Mouse (Mus musculus): ENCODE results near the gene Dnajc11.

Gene Dnajc11

GRCm38 (mm10) chr4:151933505-151934214 is at the start of gene Dnajc11:
TSS of gene Dnajc11 (plus strand) at chr4:151933691.
- peak; percentile 91 for DNase-seq

DNA sequence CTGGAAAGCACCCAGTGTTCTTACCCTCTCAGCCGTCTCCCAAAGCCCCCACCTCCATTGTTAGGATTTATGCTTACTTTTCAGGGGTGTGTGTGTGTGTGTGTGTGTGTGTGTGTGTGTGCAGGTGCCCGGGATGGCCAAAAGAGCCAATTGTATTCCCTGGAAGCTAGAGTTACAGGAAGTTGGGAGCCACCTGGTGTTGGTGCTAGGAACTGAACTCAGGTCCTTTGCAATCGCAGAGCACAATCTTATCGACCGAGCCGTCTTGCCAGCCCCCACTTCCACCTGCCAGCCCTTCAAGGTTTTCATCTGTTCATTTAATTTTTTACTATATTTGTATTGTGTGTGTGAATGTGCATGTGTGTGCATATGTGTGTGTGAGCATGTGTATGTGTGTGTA is 40.2 kb upstream of the Dnajc11 start:
- no peak for DNase-seq

DNA sequence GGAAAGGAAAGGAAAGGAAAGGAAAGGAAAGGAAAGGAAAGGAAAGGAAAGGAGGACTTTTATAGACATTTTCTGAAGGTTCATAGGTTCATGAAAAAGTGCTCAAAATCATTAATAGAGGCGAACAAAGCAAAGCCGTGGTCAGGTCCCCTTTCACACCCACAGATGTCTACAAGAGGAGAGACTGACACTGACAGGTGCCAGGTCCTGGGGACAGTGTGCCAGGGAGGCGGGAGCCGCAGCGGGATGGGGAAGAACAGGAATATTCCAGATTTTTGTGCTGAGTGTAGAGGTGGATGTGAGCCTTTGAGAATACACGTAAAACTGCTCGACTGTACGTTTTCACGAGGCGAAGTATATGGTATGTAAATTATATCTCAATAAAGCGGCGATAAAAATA is 38.6 kb upstream of the Dnajc11 start:
- DNase-seq: no peak

DNA sequence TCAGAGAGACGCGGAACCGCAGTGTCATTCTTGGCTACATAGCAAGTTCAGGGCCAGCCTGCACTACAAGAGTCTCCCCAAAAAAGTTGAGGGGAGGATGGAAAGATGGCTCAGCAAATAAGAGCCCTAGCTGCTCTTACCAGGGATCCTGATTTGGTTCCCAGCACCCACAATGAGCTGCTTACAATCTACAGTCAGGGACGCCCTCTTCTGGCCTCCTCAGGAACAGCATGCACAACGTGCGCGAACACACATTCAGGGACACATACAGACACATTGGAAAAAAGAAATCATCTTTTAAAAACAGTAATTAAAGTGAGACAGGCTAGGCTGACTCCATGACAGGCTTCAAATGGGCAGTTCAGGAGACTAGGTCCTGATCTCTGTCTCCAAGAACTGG is 37.9 kb upstream of the Dnajc11 start:
- no peak for DNase-seq

DNA sequence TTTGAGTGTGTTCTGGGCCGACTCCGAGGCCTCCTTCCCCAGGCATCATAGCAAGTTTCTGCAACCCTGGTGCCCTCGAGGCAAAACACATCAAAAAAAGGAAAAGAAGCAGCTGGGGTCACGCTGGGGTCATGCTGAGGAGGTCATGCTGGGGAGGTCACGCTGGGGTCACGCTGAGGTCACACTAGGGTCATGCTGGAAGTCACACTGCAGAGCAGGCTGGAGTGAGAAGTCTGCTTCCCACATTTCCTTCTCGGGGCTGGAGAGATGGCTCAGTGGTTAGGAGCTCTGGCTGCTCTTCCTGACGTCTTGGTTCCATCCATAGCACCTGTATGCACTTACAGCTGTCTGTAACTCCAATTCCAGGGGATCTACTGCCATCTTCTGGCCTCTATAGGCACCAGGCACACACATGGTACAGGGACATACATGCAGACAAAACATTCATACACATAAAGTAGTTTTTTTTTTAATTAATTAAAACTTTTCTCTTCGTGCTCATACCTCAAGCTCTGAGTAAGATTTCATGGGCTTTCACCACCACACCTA is 36.3 kb upstream of the Dnajc11 start:
- no peak for DNase-seq

DNA sequence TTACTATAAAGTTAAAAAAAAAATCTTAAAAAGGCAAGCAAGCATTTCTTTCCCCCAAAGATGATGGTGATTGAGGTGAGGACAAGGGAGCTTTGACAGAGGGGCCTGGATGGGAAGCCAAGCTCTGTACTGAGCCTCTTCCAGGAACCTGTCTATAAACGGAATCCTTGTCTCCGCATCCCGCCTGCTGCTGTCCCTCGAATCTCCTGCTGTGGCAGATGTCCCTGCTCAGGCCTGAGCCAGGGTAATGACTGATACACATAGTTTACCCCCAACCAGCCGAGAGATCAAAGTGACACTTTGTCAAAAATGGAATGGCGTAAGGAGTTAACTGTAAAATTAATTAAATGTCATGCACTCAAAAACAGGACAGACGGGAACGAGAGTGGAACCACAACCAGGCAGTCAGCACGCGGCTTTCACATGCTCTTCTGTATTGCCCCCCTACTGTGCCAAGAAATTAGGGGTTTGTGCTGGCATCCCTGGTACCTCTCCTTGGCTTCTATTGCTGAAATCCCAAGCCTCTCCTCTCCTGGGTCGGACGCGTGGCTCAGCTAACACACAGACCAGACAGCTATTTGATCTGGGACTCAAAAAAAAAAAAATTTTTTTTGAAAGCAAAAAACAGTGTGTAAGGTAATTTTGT is 34.8 kb upstream of the Dnajc11 start:
- no peak for DNase-seq

DNA sequence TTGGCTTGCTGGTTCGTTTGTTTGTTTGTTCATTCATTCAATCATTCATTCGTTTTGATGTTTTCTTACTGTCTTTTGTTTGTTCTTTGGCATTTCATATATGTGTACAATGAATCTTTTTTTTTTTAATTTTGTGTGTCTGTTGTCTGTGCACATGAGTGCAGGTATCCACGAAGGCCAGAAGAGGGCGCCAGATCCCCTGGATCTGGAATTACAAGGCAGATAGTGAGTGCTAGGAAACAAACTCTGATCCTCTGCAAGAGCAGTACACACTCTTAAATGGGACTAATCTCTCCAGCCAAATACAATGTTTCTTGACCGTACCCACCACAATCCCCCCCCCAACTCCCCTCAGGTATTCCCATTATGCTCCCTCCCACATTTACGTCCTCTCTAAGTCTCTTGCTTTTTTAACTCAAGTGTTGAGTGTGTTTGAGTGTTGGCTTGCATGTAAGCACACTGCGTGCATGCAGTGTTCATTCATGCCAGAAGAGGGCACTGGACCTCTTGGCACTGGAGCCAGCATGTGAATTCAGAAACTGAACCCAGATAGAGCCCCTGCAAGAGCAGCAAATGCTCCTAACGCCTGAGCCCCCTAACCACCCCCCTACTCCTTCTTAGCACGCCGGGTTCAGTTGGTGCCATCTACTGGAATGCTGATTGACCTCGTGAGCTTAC is 33.6 kb upstream of the Dnajc11 start:
- DNase-seq: no peak

- DNase-seq: no peak
Measured at GRCm38 (mm10) chr4:151900735-151901134, 32.8 kb upstream of the Dnajc11 start.

GRCm38 (mm10) chr4:151901422-151901821 is 32.1 kb upstream of the Dnajc11 start:
- DNase-seq: no peak

GRCm38 (mm10) chr4:151902046-151902688 is 31.3 kb upstream of the Dnajc11 start:
- DNase-seq: no peak

DNA sequence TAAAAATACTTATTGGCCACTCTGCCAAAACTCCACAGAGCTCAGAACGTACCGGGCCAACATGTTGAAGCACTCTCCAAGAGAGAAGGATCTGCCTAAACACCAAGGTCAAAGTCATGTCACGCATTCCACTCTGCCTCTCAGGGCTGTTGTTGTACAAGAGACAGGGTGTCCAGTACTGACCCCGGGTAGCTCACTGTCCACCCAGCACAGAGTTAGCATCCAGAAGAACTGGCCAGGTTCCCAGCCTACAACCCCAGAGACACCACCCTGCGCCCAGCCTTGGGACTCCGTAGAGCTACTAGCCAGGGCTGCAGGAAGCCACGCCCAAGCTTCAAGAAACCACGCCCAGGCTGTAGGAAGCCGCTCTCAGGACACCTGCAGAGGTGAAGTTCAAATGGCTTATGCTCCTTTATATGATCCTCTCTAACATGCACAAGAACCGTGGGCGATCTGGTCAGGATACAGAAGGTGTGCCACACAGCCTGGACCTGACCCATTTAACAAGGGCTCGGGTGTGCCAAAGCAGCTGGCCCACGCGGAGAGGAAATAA is 30.7 kb upstream of the Dnajc11 start:
- DNase-seq: no peak

DNA sequence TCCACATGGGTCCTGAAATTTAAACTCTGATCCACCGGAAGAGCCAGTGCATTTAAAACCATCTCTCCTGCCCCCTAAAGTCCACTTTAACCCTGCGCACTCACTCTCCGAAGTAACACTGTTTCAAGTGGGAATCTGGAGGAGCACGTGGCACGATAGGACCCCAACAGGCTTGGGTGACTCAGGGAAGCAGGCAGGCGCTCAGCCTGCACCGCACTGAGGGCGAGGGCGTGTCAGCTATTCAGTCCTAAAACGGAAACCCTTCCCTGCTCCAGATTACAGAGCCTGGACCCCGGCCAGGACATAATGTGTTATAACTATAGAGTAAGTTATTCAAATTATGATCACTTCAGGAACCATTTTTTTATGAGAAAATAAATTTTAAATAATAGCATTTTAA is 29.4 kb upstream of the Dnajc11 start:
- DNase-seq: no peak

- no peak for DNase-seq
Measured at GRCm38 (mm10) chr4:151905621-151906020, 27.9 kb upstream of the Dnajc11 start.

DNA sequence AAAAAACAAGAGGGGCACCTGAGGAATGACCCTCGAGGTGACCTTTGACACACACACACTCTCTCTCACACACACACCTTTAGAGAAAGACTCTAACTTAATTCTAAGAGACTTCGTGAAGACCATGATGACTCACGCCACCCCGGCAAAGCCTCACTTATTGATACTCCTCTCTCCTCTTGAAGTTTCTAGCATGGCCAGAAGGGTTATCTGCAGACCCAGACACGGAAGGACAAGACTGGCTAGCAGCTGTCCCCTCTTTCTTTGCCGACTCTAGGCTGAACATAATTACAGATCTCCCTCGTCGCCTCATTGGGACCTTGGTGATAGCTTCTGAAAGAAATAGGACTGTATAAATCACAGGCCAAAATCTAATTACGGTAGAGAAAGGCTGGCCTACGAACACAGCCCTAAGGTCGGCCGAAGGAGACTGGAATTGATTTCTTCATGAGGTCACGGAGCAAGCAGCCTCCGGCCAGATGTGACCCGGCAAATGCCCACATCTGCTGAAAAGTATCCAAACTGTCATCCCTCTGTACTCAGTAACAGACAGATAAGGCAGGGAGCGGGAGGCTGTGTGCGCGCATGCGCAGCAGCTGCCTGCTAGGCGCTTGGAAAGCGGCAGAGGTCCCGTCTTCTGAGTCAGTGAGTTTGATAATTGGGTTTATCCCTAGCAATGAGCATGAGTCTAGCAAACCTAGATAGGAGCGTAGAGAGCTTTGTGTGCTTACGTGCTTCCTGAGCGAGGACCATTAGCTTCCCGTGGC is 25.7 kb upstream of the Dnajc11 start:
- no peak for DNase-seq

DNA sequence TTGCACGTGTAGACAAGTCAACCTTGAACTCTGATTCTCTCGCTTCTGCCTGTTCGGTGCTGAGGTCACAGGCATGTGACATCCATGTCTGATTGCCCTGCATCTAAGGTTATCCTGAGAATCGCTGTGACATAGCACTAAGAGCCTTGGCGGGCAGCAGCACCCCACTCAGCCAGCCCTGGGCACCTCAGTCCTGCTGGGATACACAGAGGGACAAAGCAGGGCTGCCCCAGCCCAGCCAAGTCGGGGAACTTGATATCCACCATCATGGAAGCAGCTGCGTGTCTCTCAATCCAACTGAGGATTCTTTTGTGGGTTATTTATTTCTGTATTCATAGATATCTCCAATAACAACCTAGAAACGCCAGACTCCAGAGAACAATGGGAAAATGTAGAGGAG is 24.7 kb upstream of the Dnajc11 start:
- no peak for DNase-seq

- no peak for DNase-seq
Measured at GRCm38 (mm10) chr4:151916271-151916670, 17.2 kb upstream of the Dnajc11 start.

- no peak for DNase-seq
Measured at GRCm38 (mm10) chr4:151919135-151919840, 14.2 kb upstream of the Dnajc11 start.

- DNase-seq: no peak
Measured at GRCm38 (mm10) chr4:151919900-151920643, 13.4 kb upstream of the Dnajc11 start.

- DNase-seq: no peak
Measured at GRCm38 (mm10) chr4:151922124-151922523, 11.4 kb upstream of the Dnajc11 start.

GRCm38 (mm10) chr4:151932576-151933504 is 651 bp upstream of the Dnajc11 start:
- no peak for DNase-seq
